Mouse (Mus musculus): Measurements from ENCODE around the gene Edem2. TPM values are rescaled to one million over a fixed set of nuclear protein-coding genes. Genes with fewer than 3 reads are reported as not detected.

Edem2 gene
- total RNA-seq, 2 experiments from 2014 or later = 6.9 to 7.0 TPM

DNA sequence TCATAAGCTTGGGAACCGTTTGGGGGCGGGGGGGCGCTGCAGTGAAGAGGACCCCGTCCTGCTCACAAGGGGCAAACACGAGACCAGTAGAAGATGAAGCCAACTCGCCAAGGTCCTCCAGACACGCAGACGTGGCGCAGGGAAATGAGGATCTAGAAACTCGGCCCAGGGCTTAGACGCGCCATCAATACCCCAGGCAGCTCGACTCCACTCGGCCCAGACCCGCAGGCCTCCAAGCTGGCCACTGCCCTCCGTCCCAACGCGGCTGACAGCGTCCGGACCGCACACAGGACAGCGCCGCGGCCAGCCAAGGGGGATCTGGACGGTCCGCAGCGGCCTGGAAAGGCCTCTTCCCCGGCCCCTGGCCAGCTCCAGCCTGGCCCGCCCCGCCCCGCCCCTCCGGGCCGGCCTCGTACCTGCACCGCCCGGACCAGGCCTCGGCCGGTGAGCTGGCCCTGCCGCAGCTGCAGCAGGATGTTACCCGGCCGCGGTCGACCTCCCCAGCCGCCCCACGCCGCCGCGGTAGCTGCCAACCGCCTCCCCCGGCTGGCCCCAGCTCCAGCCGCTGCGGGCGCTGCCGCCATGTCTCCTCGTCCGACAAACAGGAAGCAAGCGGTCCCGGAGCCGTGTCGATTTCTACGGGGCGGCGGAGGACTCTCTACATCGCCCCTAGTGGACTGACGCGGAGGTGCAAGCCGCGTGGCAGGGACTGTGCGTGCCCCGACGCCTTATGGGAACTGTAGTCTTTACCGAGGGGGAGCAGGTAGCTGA is 37.4 kb downstream of the Edem2 start, which contains the start of gene Trpc4ap:
TSS of gene Trpc4ap (minus strand) at position 662 of the 771 bp plus-strand sequence.
- intact Hi-C loops (cut with DNase I) = loop anchor here (1.0 to 10.0 kb wide), 4 partner anchors 17 to 263 kb away; partner anchors contain the start of genes BC029722 and Cep250

DNA sequence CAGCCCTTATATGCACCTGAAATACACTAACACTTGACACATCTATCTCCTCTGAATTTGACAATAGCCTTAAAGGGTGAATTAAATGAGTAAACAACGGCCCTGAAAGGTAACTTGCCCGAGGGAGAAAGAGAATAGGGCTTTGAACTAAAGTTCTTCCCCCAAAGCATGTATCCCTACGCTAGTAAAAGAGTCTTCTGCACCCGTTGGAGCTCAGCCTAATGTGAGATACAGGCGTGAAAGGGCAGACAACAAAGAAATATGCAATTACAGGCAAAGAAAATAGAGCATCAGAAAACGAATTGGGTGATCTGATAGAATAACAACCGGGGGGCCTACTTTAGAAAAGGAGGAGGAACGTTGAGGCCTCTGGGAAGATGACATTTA is 37.9 kb downstream of the Edem2 start:
- DNase-seq = no peak
- intact Hi-C loops (cut with DNase I) = loop anchor here (5.0 to 10.0 kb wide), 2 partner anchors 126 to 263 kb away; partner anchors contain the start of genes BC029722 and Cep250

More for the DNA sequence above, 37.4 kb downstream of the Edem2 start, which contains the start of gene Trpc4ap:
- peak; percentile 99 to 100 for DNase-seq

DNA sequence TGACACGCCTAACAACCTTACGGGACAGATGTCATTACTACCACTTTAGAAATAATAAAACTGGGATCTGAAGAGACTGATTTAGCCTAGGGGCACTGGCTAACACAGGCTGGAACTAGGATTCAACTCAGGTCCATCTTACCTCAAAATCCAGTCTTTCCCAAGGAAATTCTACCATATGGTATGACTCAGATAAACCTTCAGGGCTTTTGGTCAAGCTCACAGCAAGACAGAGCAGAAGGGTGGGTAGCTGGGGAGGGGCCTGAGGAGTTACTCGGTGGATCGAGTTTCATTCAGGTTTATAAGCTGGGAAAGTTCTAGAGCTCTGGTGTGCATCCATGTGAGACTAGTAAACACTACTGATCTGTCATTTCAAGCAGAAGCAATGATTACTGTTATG is 40.1 kb downstream of the Edem2 start:
- intact Hi-C loops (cut with DNase I) = loop anchor here (2.0 kb wide), 1 partner anchor 14 kb away; no protein-coding TSS in a partner anchor
- DNase-seq = no peak

DNA sequence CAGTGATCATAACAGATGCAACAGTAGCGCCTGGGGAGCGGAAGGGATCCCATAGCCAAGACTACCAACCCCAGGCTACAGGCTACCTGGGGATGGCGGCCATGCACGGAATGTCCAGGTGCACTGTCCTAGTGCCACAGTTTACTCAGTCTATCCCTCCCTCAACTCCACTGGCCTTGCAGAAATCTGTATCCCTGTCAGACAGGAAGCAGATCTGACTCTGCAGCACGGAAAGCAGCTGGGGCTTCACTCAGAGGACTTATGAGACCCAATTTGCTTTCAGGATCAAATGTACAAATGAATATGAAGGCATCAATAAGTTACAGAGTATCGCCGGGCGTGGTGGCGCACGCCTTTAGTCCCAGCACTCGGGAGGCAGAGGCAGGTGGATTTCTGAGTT is 41.5 kb downstream of the Edem2 start:
- intact Hi-C loops (cut with DNase I) = loop anchor here (2.0 kb wide), 1 partner anchor 13 kb away; no protein-coding TSS in a partner anchor

DNA sequence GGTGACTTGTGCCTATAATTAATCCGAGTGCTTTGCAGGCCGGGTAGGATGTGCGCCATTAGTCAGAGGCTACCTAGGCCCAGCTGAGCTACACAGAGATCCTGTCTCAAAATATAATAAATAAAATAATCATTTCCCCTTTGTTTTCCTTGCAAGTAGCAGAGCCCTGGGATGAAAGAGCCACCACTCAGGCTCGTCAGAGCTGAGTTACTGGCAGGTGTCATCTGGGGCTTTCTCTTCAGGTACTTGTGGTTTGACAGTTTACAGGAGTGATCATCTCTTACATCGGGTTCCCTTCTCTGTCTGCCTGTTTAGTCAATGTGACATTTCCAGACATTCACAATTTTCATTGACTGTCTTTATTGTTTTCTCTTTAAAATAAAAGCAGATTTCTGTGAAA is 42.7 kb downstream of the Edem2 start:
- no peak for DNase-seq
- intact Hi-C loops (cut with DNase I) = no loop called here

More for the DNA sequence above, 41.5 kb downstream of the Edem2 start:
- no peak for DNase-seq

DNA sequence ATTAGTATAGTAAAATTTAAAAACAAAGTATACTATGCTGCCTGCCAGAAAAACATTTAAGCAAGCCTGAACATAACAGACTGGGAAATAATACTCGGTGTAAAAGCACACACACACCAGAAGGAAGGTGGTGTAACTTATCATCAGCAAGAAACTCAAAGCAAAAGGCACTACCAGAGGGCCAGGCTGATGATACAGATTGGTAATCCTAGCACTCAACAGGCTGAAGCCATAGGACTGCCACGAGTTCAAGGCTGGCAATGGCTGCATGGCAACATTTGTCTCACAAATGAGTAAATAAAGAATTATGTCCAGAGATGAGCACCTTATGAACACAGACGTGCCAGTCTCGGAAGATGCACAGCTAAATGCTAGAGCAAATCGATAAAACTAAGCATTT is 45.5 kb downstream of the Edem2 start:
- DNase-seq = no peak
- intact Hi-C loops (cut with DNase I) = no loop called here

DNA sequence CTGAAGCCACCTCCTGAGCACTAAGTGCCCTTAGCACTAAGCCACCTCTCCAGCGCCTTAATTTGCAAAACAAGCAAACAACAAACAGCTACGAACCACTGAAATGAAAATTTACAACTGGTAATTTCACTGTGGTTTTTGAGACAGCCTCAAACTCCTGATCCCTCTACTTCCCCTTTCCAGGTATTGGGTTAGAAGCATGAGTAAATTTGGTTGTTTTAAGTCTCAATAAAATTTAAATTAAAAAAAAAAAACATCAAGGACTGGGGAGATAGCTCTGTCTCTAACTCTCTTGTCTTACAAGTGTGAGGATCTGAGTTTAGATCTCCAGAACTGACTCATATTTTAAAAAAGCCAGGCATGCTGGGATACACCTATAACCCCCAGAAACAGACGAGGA is 46.1 kb downstream of the Edem2 start:
- no peak for DNase-seq
- intact Hi-C loops (cut with DNase I) = no loop called here

DNA sequence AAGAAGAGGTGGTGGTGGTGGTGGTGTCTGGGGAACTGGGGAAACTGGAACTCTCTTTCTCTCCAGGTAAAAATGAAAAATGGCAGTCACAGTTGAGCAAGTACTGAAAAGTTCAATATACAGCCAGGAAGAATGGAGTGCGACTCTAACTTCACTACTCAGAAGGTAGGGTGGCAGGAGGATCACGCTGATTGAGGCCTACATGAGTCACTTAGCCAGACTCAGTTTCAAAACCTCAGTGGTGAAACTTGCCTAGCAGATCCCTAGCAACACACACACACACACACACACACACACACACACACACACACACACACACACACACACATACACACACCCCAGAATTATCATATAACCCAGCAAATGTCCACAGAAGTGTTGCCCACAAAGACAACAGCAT is 47.4 kb downstream of the Edem2 start:
- no peak for DNase-seq
- intact Hi-C loops (cut with DNase I) = no loop called here

DNA sequence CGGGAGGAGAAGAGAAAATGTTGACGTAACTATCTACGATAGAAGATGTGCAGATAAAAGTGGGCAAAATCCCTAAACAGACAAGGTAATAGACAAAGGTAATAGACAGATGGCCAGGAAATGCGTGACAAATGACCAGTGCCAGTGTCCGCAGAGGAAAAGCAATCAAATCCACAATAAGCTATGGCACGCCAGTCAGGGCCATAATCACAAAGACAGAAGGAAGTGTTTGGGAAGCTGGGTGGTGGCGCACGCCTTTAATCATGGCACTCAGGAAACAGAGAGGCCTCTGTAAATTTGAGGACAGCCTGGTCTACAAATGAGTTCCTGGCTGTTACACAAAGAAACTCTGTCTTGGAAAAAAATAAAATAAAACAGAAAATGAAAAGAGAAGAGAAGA is 48.1 kb downstream of the Edem2 start:
- no peak for DNase-seq

DNA sequence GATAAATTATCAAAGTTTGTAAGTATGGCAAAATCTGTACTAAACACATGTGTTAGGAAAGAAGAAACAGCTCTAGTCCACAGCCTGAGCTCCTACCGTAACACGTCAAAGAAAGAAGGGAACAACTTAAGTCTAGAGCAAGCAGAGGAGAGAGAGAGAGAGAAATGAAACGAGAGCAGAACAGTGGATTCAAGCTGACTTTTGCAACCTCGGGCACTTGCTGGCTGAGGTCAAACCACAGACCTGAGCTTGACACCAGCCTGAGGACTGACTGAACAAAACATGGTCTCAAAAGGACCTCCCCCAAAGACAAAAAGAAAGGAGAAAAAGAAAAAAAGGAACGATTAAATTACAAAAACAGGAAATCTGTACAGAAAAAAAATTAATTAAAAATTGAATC is 48.7 kb downstream of the Edem2 start:
- intact Hi-C loops (cut with DNase I) = no loop called here

More for the DNA sequence above, 48.1 kb downstream of the Edem2 start:
- intact Hi-C loops (cut with DNase I) = no loop called here

DNA sequence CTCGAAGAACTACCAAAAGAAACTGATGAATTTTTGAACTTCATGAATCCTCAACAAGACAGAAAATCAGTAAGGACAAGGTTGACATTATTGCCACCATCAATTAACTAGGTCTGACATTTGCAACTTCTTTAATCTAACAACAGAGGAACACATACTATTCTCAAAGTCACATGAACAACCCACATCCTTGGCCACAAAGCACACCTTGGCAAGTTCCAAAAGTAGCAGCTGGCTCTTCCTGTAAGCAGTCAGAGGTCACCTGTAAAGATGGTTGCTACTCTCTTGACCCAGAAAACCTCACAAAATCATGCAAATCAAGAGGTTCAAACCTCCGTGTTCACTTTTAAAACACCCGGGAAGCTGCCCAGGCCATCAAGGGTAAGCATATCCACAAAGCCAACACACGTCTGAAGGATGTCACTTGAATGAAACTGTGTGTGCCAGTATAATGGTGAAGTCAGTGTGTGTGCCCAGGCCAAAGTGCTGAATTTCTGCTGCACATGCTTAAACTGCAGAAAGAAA is 49.6 kb downstream of the Edem2 start:
- DNase-seq = no peak
- intact Hi-C loops (cut with DNase I) = loop anchor here (10.0 kb wide), 1 partner anchor 265 kb away; the partner anchor contains the start of genes Gdf5 and Gm15557

More for the DNA sequence above, 48.7 kb downstream of the Edem2 start:
- DNase-seq = no peak

DNA sequence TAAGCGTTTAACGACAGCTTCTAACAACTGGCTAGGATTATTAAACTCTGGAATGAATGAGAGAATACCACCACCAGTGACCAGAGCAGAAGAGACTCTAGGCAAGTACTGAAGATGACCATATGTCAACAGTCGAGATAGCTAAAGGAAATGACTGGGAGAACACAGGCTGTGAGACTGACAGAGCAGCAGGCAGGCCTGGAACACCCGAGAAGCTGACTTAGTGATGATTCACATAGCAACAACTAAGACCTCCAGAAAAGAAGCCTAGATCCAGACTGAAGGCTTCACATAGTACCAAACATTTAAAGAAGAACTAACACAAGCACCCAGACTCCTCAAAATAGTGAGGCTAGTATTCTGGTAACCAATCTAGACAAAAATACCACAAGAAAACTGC is 54.2 kb downstream of the Edem2 start:
- DNase-seq = no peak
- intact Hi-C loops (cut with DNase I) = loop anchor here (1.0 to 10.0 kb wide), 3 partner anchors 14 to 270 kb away; partner anchors contain the start of genes Gdf5, Gm15557 and Trpc4ap

DNA sequence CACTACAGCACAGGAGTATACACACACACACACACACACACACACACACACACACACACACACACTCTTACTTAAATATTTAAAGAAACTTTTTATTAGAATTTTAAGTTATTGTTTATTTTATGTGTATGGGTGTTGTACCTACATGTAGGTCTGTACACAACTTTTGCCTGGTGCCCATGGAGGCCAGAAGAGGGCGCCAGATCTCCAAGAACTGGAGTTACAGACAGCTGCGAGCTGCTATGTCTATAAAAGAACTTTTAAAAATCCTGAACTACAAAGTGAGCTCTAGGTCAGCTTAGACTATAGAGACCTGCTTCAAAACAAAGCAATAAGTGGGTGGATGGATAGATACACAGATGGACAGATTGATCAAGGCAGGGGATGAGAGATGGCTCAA is 55.7 kb downstream of the Edem2 start:
- intact Hi-C loops (cut with DNase I) = loop anchor here (10.0 kb wide), 1 partner anchor 271 kb away; the partner anchor contains the start of genes Gdf5 and Gm15557
- peak; percentile 64 to 74 for DNase-seq

DNA sequence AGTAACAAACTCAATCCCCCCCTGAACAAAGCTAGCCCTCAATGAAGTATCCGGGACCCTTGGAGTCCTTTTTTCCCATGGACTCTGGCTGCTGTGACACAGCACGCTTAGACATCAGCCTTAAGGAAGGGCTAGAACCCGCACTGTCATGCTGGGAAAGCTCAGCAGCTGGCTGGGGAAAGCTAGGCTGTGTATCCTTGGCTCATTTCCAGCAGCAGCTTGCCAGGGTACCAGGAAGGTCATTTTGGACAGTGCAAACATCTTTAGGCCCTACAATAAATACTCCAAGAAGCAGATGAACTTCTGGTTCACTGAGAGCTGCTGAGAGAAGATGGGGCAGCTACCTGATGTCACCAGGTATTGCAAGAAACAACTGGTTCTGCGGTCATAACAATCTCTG is 58.0 kb downstream of the Edem2 start:
- intact Hi-C loops (cut with DNase I) = loop anchor here (10.0 kb wide), 1 partner anchor 274 kb away; the partner anchor contains the start of genes Gdf5 and Gm15557
- DNase-seq = peak; percentile 19 to 27

DNA sequence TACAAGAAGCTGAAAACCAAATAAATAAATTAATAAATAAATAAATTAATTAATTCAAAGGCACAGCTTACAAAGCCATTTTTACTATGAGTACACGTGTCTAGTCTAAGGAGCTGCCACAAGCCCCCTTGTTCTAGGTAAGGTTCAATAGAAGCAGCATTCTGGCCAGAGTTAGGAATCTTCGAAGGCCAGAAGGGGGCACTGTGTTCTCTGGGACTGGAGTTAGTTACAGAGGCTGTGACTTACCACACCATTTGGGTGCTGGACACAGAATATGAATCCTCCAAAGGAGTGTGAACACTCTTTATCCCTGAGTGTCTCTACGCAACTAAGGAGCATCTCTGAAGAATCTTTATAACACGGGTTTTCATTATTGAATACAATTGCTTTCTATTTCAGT is 60.8 kb downstream of the Edem2 start:
- DNase-seq = peak in 1 of 2 experiments; percentile 20
- intact Hi-C loops (cut with DNase I) = no loop called here

DNA sequence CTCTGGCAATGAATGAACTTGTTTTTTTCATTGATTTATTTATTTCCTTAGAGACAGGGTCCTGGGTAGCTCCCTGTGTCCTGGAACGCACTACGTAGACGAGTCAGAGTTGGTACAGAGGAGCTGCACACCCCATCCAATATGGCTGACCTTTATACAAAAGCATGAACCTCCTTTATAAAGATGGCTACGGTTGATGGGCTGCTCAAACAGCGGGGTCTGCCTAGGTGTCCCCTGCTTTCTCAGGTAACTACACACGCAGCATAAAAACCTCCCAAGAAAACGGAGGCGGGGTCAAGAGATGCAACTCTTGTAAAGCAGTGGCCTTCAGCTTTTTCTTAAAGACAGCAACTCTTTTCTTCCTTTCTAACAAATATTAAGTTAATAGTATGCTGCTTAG is 61.4 kb downstream of the Edem2 start:
- no peak for DNase-seq
- intact Hi-C loops (cut with DNase I) = no loop called here

DNA sequence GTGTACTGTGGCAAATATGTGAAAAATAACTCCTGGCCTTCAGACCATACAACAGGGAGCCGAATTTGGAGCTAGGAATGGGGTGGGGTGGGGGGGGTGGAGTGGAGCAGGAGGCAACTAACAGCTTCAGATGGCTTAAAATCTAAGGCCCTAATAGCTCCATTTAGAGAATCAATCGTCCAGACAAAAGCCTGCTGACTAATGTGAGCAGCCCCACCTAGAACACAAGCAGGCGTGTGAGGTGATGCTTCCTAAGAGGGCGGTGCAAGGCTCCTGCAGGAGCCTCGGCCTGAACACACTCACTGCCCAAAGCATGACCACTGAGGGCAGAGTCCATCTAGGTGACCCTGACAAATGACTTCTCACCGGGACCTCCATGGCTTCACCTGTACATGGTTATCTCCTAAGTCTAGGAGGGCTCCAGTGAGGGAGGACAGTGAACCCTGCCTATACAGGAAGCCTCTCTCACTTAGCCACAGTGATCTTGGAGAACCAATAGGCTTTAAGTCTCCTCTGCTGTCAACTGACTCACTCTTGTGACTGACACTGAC is 65.3 kb downstream of the Edem2 start:
- intact Hi-C loops (cut with DNase I) = loop anchor here (1.0 kb wide), 1 partner anchor 101 kb away; no protein-coding TSS in a partner anchor
- DNase-seq = no peak

DNA sequence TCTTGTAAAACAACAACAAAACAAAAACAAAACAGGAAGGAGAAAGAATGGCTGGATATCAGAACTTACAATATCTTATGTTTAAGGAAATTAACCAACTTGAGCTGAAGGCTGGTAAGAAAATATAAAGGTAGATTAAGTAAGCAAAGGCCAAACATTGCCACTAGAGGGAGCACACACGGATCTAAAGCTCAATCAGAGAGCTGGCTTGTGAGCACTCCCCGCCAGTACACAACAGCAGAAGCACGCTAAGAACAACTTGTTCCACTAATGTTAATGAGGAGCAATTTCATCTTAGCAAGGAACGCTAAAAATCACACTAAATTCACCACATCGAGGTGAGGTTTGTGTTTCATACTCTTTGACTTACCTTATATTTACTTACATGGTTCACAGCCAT is 66.2 kb downstream of the Edem2 start:
- intact Hi-C loops (cut with DNase I) = loop anchor here (1.0 kb wide), 1 partner anchor 102 kb away; no protein-coding TSS in a partner anchor
- DNase-seq = peak; percentile 34 to 40

DNA sequence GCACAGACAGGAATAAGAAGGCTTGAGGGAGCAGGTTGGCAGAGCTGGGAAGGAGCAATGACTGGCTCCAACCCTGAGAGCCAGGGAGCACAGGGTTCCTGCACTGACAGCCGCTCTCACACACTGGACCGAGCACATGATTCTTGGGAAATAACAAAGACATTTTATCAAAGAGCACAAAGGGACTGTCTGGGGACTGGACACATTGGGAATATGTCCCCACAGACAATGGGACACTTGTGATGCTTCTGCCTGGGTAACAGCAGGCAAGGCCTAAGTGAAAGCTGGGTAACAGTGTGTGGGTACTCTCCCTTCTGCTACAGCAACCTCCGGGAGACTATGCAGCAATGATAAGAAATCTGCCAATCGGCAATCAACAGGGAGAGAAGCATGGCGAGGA is 66.9 kb downstream of the Edem2 start:
- intact Hi-C loops (cut with DNase I) = no loop called here
- no peak for DNase-seq

DNA sequence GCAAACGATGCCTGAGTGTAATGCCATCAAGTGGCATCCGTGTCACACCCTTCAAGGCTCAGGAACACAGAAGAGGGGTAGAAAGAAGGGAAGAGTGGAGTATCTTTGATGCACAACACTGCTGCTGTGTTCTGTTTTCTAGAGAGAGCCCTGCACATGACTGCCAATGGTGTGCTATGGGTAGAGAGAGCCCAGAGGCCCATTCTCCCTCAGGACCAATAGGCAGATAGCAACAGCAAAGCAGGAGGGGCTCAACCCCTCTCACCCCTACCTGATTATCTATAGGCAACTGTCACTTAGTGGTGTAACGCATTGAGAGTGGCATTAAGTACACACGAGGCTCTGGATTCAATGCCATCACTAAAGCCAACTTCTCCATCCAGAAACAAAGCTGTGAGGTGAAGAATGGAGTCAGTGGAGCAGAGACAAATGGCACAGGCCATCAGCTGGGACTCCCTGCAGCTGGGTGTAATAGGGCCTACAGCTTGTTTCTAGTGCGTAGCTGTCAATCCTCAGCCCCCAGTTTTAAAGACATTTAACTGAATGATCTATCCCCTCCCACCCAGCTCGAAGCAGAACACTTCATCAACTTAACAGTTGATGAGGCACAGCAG is 73.4 kb downstream of the Edem2 start:
- intact Hi-C loops (cut with DNase I) = no loop called here
- DNase-seq = no peak

DNA sequence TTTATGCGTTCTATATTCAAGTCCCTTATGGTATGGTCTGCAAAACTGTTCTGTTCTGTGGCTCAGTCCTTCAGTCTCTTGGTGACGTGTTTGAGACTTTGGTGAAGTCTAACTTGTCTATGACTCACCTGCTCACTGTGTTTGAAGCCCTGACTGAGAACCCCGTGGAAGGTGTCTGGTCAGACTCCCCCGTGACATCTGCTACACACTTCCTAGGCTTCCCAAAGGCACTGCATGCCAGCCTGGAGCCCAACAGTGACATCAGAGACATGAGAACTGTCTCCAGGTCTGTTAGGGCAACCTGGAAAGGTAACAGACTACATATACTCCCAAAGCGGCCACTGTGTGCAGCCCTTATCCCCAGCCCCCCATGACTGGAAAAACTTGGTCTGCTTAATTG is 76.7 kb downstream of the Edem2 start:
- DNase-seq = no peak
- intact Hi-C loops (cut with DNase I) = no loop called here
